ENCODE assay signal across 19 mouse cellular contexts in the genomic region with DNA sequence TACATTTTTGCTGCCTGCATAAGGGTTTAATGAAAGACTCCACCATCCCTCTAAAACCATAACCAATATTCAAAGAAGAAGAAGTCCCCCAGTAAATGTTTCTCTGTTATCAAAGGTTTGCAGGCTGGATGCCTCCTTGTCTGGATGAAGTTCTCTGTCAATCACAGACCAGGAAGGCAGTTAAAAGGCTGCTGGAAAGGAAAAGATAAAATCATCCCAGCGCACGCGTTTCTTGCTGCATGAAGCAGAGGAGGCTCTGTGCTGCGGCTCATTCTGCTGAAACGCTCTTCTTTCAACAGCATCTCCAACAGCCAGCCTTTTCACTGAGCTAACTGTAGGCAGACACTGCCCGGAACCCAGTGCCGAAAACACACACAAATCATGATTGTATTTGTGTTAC.
DNase-seq lines count a peak whose midpoint lies in the region; ATAC-seq lines count a peak whose summit lies in the region.
"Had no signal": no experiment of that assay in that cellular context is flagged by ENCODE, and none has a peak within 500 bp of the region (broad histone marks: within the 10 kb centered on the region; RNA-seq: fewer than 3 reads in every experiment).

No protein-coding gene starts in this region.

- no peaks in the 10 kb centered on the region for H3K36me3 ChIP-seq in heart, embryonic 14.5 days (ENCODE audit: control insufficient read depth, insufficient read depth, low read length)
- no peaks in the 10 kb centered on the region for H3K36me3 ChIP-seq in midbrain, embryonic 13.5 days
- no peaks in the 10 kb centered on the region for H3K36me3 ChIP-seq in midbrain, embryonic 10.5 days
- H3K36me3 ChIP-seq in midbrain, embryonic 15.5 days (replicated peaks), result no peaks in the 10 kb centered on the region
- H3K36me3 ChIP-seq: embryonic facial prominence, embryonic 15.5 days; G1E; limb, embryonic 15.5 days; stomach, embryonic 15.5 days had no signal

- H3K9ac ChIP-seq in heart, embryonic 14.5 days (ENCODE audit: low read length), result peak overlapping the region; percentile 27; the same call in 1 of the 2 replicates
- no peak overlapping the region for H3K9ac ChIP-seq in midbrain, embryonic 13.5 days (replicated peaks)
- no peak overlapping the region for H3K9ac ChIP-seq in midbrain, embryonic 15.5 days
- H3K9ac ChIP-seq: embryonic facial prominence, embryonic 15.5 days; forebrain, embryonic 13.5 days; limb, embryonic 15.5 days; stomach, embryonic 15.5 days had no signal

- H3K27ac ChIP-seq in heart, embryonic 14.5 days (replicated peaks in 1 of 2; ENCODE audit: control insufficient read depth in 1 of 2, insufficient read depth in 1 of 2, low read depth in 2 of 2, low read length in 2 of 2), result no peak overlapping the region
- peak overlapping the region; percentile 52 for H3K27ac ChIP-seq in midbrain, embryonic 13.5 days
- H3K27ac ChIP-seq in midbrain, embryonic 10.5 days (replicated peaks), result no peak overlapping the region
- peak overlapping the region; percentile 64 for H3K27ac ChIP-seq in midbrain, embryonic 15.5 days
- H3K27ac ChIP-seq: embryonic facial prominence, embryonic 15.5 days; forebrain, embryonic 13.5 days; limb, embryonic 15.5 days; macrophage; stomach, embryonic 15.5 days had no signal

- intact Hi-C loops in heart, postnatal 25 days (cut with DNase I), result no loop called here

- no peaks in the 10 kb centered on the region for H3K9me3 ChIP-seq in heart, embryonic 14.5 days (ENCODE audit: control insufficient read depth, low read length)
- no peaks in the 10 kb centered on the region for H3K9me3 ChIP-seq in midbrain, embryonic 13.5 days
- H3K9me3 ChIP-seq in midbrain, embryonic 10.5 days (replicated peaks), result no peaks in the 10 kb centered on the region
- no peaks in the 10 kb centered on the region for H3K9me3 ChIP-seq in midbrain, embryonic 15.5 days
- H3K9me3 ChIP-seq: embryonic facial prominence, embryonic 15.5 days; forebrain, embryonic 13.5 days; limb, embryonic 15.5 days; stomach, embryonic 15.5 days had no signal

- DNase-seq in heart, postnatal 25 days (ENCODE audit: low spot score), result no peak
- no peak for DNase-seq in midbrain, embryonic 10.5 days (ENCODE audit: low spot score)
- DNase-seq in liver, result peak; percentile 24
- no peak for DNase-seq in lung, postnatal 4 days
- DNase-seq in cerebellum, postnatal 14 days, result no peak
- DNase-seq: adrenal gland, postnatal 36 days; cerebellum, adult 11 months; heart, postnatal 36 days; kidney, adult 9 months; thymus, postnatal 14 days had no signal

- peaks cover 5 to 16% of the 10 kb centered on the region in 2 experiments for H3K4me1 ChIP-seq in heart, embryonic 14.5 days (ENCODE audit: control insufficient read depth in 2 of 2, insufficient read depth in 2 of 2, low read length in 2 of 2)
- peaks cover 12% of the 10 kb centered on the region for H3K4me1 ChIP-seq in midbrain, embryonic 13.5 days (replicated peaks)
- peaks cover 8% of the 10 kb centered on the region for H3K4me1 ChIP-seq in midbrain, embryonic 10.5 days
- H3K4me1 ChIP-seq in midbrain, embryonic 15.5 days, result 0 out of 2 replicates have a peak, but pooled peaks cover 7% of the 10 kb centered on the region
- H3K4me1 ChIP-seq: forebrain, embryonic 13.5 days; limb, embryonic 15.5 days; stomach, embryonic 15.5 days had no signal

- ATAC-seq in heart, embryonic 14.5 days (ENCODE audit: insufficient number of reproducible peaks, insufficient read depth, low FRiP score, low read depth), result no peak
- ATAC-seq in midbrain, embryonic 13.5 days, result no peak
- ATAC-seq in midbrain, embryonic 15.5 days (replicated peaks), result peak; percentile 59; the same call in 1 of the 2 replicates
- ATAC-seq: forebrain, embryonic 13.5 days had no signal

- H3K27me3 ChIP-seq in heart, embryonic 14.5 days (ENCODE audit: control insufficient read depth, insufficient read depth, low read length), result no peaks in the 10 kb centered on the region
- no peaks in the 10 kb centered on the region for H3K27me3 ChIP-seq in midbrain, embryonic 13.5 days
- no peaks in the 10 kb centered on the region for H3K27me3 ChIP-seq in midbrain, embryonic 10.5 days (ENCODE audit: low read depth, poor library complexity, severe bottlenecking)
- no peaks in the 10 kb centered on the region for H3K27me3 ChIP-seq in midbrain, embryonic 15.5 days (replicated peaks)
- H3K27me3 ChIP-seq: embryonic facial prominence, embryonic 15.5 days; forebrain, embryonic 13.5 days; limb, embryonic 15.5 days; stomach, embryonic 15.5 days had no signal

- H3K4me3 ChIP-seq in heart, embryonic 14.5 days (ENCODE audit: control insufficient read depth in 1 of 2, insufficient read depth in 1 of 2, low read depth in 1 of 2, low read length in 2 of 2), result no peak overlapping the region
- H3K4me3 ChIP-seq in midbrain, embryonic 13.5 days (replicated peaks), result no peak overlapping the region
- H3K4me3 ChIP-seq in midbrain, embryonic 10.5 days, result no peak overlapping the region
- no peak overlapping the region for H3K4me3 ChIP-seq in midbrain, embryonic 15.5 days
- H3K4me3 ChIP-seq: embryonic facial prominence, embryonic 15.5 days; forebrain, embryonic 13.5 days; limb, embryonic 15.5 days; stomach, embryonic 15.5 days had no signal

- 0 out of 2 replicates have a peak overlapping the region, but pooled peaks have one; percentile 9 for H3K4me2 ChIP-seq in heart, embryonic 14.5 days (ENCODE audit: low read length)
- no peak overlapping the region for H3K4me2 ChIP-seq in midbrain, embryonic 13.5 days (replicated peaks)
- H3K4me2 ChIP-seq in midbrain, embryonic 15.5 days, result no peak overlapping the region
- H3K4me2 ChIP-seq: embryonic facial prominence, embryonic 15.5 days; forebrain, embryonic 13.5 days; limb, embryonic 15.5 days; stomach, embryonic 15.5 days had no signal

- WGBS in heart, embryonic 14.5 days, result 25% methylated on average over 7 of the region's 7 CpGs
- 82% methylated on average over 7 of the region's 7 CpGs for WGBS in midbrain, embryonic 13.5 days
- WGBS in midbrain, embryonic 10.5 days, result 92% methylated on average over 7 of the region's 7 CpGs
- WGBS in midbrain, embryonic 15.5 days, result 72% methylated on average over 7 of the region's 7 CpGs

Comparison
In these comparisons a context has a peak if more than half of its experiments do, and no peak if none do; other contexts are left out.
1. H3K27ac ChIP-seq: peak in midbrain, embryonic 13.5 days (single experiment) and midbrain, embryonic 15.5 days (single experiment); none in heart, embryonic 14.5 days (0 of 2) and midbrain, embryonic 10.5 days (single experiment).